Mouse (Mus musculus) left cerebral cortex, postnatal 36 days (tissue): Measurements from ENCODE around the gene Abtb2. TPM values are rescaled to one million over a fixed set of nuclear protein-coding genes. Genes with fewer than 3 reads are reported as not detected.
A peak's percentile ranks its signal among the peaks of the same experiment; 100 is the strongest.

ENCODE experiments used
- DNase-seq, 2 experiments: peaks; one replicate each; pipeline ENCODE4 v3.0.0; 2021 to 2022; ENCODE audit warnings: low spot score in 2 of 2, mixed read lengths in 1 of 2
- intact Hi-C: fragments of 180-260 bp; cut with DNase I; formaldehyde crosslinking; loops from one replicate; pipeline ENCODE4 v1.15.1; 2025
- total RNA-seq, 2 experiments: library from RNA; stranded (reverse); gene quantifications; 2 replicates each; pipeline ENCODE4 v1.2.3; 2021

Gene Abtb2
- total RNA-seq, 2 experiments from 2014 or later = 9.0 to 11.0 TPM

DNA sequence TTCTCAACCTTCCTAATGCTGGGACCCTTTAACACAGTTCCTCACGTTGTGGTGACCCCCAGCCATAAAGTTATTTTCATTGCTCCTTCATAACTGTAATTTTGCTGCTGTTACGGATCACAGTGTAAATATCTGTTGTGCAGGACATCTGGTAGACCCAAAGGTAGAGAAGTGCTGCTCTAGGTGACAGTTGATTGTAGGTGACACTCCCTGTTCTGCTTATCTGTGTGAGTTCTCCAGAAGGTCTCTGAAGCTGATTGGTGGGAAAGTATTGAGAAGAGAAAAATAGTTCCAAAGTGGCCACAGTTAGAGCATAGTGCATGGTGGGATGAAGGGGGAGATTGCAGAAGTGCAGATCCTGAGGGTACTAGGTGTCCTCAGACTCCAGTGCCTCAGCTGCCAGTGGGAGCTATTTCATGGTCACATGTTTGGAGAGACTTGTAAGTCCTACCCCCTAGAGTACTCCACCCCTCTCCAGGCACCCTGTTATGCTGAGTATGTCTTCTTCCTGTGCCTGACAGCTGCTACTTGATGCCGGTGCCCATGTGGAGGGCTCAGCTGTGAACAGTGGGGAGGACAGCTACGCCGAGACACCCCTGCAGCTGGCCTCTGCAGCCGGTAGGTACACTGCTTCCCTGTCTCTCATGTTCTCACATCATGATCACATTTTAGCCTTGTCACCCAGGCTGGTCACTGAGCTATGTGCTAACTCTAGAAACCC, 141.1 kb downstream of the Abtb2 start:
- no peak for DNase-seq
- intact Hi-C loops = no loop called here

- no peak for DNase-seq
- intact Hi-C loops = no loop called here
These were observed 144.7 kb downstream of the Abtb2 start for GRCm38 (mm10) chr2:103710849-103711248.

DNA sequence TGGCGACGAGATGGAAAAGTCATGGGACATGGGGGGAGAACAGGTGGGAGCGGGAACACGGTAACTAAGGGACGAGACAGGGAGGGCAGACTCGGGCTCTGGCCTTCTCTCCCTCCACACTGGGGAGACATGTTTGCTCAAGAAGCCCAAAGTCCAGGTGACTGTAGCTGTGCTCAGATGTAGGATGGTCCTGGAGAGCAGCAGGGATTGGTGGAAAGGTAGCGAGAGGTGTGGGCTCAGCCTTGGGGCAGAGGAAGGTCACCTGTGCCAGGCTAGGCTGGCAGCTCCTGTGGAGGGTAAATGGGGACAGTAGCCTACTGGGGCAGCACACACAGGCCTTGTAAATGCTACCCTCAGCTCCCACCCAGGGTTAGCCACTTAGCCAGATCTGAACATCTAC, 147.7 kb downstream of the Abtb2 start:
- intact Hi-C loops = no loop called here
- no peak for DNase-seq

- intact Hi-C loops = no loop called here
- no peak for DNase-seq
These were observed 148.3 kb downstream of the Abtb2 start for GRCm38 (mm10) chr2:103714412-103714811.

GRCm38 (mm10) chr2:103718594-103719291, 152.6 kb downstream of the Abtb2 start:
- DNase-seq = peak; percentile 65 to 67
- intact Hi-C loops = loop anchor here (2.0 kb wide), 1 partner anchor 152 kb away; the partner anchor contains the start of gene Abtb2

DNA sequence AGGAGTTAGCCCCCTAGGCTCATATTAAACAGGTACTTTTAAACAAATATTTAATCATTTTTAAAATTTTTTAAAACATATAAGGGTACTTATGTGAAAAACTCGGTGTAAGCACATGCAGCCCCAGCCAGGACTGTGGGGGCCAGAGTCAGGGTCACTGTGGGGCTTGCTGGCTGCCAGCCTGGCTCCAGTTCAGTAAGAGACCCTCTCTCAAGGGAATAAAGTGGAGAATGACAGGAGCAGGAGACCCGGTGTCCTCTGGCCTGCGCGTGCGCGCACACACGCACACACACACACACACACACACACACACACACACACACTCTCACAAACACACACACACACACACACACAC, 153.2 kb downstream of the Abtb2 start:
- intact Hi-C loops = loop anchor here (2.0 kb wide), 1 partner anchor 152 kb away; the partner anchor contains the start of gene Abtb2
- no peak for DNase-seq

GRCm38 (mm10) chr2:103724521-103724920, 158.4 kb downstream of the Abtb2 start:
- DNase-seq = no peak
- intact Hi-C loops = no loop called here

DNA sequence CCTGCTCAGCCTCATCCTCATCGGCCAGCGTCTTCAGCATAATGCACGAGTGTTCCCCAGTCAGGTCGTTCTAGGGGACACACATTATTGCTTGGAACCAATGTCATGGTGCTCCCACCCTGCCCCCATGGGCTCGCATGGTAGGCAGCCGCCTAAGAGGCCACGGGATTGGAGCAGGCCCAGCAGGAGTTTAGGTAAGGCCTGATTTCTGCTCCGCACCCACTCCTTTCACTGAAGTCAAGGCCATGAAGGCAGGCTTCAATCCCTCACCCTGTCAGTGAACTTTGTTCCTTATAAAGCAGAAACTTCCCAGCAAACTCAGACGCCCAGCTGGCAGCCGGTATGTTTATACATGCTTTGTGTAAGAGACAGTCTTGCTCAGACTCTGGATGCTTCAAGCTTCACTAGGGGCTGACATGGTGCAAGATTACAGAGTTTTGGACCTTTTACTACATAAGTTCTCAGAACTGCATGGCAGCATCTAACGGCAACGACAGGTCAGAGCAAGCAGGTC, 162.0 kb downstream of the Abtb2 start:
- intact Hi-C loops = no loop called here
- no peak for DNase-seq

- intact Hi-C loops = no loop called here
- peak; percentile 70 to 75 for DNase-seq
These were observed 164.9 kb downstream of the Abtb2 start for GRCm38 (mm10) chr2:103730999-103731398.

GRCm38 (mm10) chr2:103731423-103731822, 165.3 kb downstream of the Abtb2 start:
- no peak for DNase-seq
- intact Hi-C loops = no loop called here

GRCm38 (mm10) chr2:103742821-103743220, 176.7 kb downstream of the Abtb2 start:
- intact Hi-C loops = loop anchor here (10.0 kb wide), 1 partner anchor 288 kb away; no protein-coding TSS in a partner anchor
- DNase-seq = no peak

DNA sequence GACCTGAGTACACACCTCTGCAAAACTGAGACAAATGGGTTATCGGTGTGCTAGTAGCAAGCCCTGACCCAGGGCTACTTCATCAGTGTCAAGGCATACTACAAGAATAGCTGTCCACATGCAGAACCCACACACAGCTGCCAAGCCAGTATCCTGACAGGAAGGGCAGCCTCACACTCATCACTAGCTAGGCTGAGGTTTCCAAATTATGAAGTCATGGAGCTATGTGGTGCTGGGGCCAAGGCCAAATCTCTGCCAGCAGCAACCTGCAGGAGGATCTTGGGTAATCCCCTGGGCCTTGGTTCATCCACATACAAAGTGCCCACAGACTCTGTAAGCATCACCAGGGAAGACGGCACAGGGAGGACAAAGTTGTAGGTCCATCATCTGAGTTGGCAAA, 177.4 kb downstream of the Abtb2 start:
- intact Hi-C loops = loop anchor here (10.0 kb wide), 1 partner anchor 289 kb away; no protein-coding TSS in a partner anchor
- no peak for DNase-seq

DNA sequence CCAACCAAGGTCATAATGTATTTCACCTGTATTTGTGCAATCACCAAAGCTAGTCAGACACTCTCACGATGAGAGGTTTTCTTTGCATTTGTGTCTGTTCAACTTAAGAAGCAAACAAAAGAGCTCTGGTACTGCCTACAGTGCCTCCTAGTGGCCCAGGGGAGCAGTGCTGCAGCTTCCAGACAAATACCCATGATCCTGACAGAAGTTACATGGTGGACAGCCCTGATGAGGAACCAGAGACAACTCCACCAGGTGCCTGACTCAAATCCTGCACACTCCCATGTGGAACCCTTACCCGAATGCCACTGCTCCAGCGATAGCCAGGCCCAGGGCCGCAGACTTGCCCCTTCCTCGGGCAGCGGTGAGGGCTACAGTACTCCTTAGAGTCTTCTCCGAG, 177.9 kb downstream of the Abtb2 start:
- intact Hi-C loops = loop anchor here (10.0 kb wide), 1 partner anchor 289 kb away; no protein-coding TSS in a partner anchor

DNA sequence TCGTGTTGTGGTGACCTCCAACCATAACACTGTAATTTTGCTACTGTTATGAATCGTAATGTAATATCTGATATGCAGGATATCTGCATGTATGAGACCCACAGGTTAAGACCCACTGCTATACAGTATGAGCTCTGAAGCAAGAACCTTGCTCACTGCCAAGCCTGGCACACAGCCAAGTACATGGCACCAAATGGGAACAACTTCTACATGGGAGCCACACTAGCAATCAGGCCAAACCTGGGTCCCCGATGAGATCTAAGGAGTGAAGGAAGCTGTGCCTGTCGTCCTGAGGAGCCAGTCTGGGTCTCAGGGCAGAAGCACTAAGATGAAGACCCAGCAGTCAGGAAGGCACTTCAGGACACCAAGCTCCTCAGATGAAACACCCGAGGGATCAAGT, 179.4 kb downstream of the Abtb2 start:
- intact Hi-C loops = loop anchor here (10.0 kb wide), 1 partner anchor 291 kb away; no protein-coding TSS in a partner anchor
- no peak for DNase-seq

More for the DNA sequence above, 177.9 kb downstream of the Abtb2 start:
- peak; percentile 39 to 41 for DNase-seq

- intact Hi-C loops = loop anchor here (10.0 kb wide), 1 partner anchor 291 kb away; no protein-coding TSS in a partner anchor
- no peak for DNase-seq
These were observed 180.0 kb downstream of the Abtb2 start for GRCm38 (mm10) chr2:103746096-103746495.

GRCm38 (mm10) chr2:103746761-103747160, 180.7 kb downstream of the Abtb2 start:
- no peak for DNase-seq
- intact Hi-C loops = loop anchor here (10.0 kb wide), 1 partner anchor 292 kb away; no protein-coding TSS in a partner anchor

DNA sequence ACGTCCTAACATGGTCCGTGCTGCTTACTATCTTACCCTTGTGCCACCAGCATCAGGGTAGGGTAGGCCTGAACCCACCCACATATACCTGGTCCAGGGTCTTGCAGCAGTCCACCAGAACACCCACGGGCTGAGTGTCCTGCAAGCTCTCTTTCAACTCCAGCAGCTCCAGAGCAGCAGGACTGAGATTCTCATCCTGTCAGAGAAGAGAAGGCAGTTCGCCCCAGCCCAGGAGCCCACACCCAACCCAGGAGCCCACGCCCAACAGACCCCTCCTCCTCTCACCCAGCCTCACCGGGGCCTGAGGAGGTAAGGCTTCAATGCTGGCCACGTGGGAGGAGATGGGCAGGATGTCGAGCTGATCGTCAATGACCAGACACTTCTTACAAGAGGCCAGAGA, 181.8 kb downstream of the Abtb2 start:
- intact Hi-C loops = loop anchor here (10.0 kb wide), 1 partner anchor 293 kb away; no protein-coding TSS in a partner anchor
- no peak for DNase-seq

GRCm38 (mm10) chr2:103749091-103749490, 183.0 kb downstream of the Abtb2 start:
- DNase-seq = no peak
- intact Hi-C loops = loop anchor here (10.0 kb wide), 1 partner anchor 294 kb away; no protein-coding TSS in a partner anchor

DNA sequence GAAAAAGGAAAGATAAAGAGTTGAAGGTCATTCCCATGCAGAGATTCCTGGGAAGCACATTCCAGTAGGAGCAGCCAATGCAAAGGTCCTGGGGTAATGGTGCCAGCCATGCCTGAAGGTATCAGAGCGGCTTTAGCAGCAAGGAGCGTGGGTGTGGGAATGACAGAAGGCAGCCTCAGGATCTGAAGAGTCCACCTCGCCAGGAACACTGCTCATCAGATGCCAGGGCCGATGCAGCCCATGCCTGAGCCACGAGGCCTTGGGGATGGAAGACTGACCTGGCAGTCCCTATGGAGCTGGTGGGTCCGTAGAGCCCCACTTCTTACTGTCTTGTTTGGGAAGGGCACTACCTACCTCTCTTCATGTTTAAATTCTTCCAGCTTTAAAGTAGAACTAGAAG, 185.7 kb downstream of the Abtb2 start:
- no peak for DNase-seq
- intact Hi-C loops = no loop called here

DNA sequence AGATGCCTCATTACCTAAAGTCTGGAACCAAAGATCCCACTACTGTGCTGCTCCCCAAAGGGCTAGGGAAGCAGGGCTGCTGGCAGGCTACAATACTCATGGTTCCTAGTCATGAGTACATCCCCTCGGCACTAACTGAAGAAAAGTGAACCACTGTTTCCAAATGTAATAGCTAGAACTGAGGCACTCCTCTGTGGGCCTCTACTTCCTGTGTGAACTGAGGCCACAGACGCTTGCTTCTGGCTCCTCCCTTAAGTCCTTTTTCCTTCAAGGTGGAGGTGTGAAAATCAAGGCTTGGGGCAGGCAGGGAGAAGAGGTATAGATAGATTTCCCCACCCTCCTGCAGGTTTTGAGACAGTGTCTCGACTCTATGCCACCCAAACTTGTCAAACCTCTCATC, 188.5 kb downstream of the Abtb2 start:
- intact Hi-C loops = no loop called here
- no peak for DNase-seq
